Mouse (Mus musculus) lung, embryonic 14.5 days (tissue): ENCODE measurements around the gene 1600012H06Rik. TPM values are rescaled to one million over a fixed set of nuclear protein-coding genes. Genes with fewer than 3 reads are reported as not detected.

Source experiments
- ATAC-seq: fragments of 200-750 bp; cut with Nextera tagmentation; 2 replicates; pipeline ENCODE4 v1.8.0; 2017; ENCODE audit warnings: mild to moderate bottlenecking, moderate TSS enrichment, moderate library complexity; ENCODE audit not compliant: insufficient read depth
- DNase-seq: peaks from one replicate; pipeline ENCODE4 v3.0.0-alpha.2; 2015
- H3K27ac ChIP-seq: fragments of 300-500 bp; sonication (generic); 2 replicates; pipeline ENCODE4 v1.5.1; 2014; ENCODE audit warnings: low read depth, mild to moderate bottlenecking, moderate library complexity
- H3K27me3 ChIP-seq: fragments of 300-500 bp; sonication (generic); 2 replicates; pipeline ENCODE4 v1.6.1; 2014; ENCODE audit warnings: low read length, control low read depth; ENCODE audit not compliant: insufficient read depth
- H3K36me3 ChIP-seq: fragments of 300-500 bp; sonication (generic); 2 replicates; pipeline ENCODE4 v1.6.1; 2014; ENCODE audit warnings: control low read depth; ENCODE audit not compliant: insufficient read depth
- H3K4me1 ChIP-seq: fragments of 300-500 bp; sonication (generic); 2 replicates; pipeline ENCODE4 v1.6.1; 2014; ENCODE audit warnings: antibody characterized with exemption, control low read depth; ENCODE audit not compliant: insufficient read depth
- H3K4me2 ChIP-seq: fragments of 300-500 bp; sonication (generic); 2 replicates; pipeline ENCODE4 v1.6.1; 2014; ENCODE audit warnings: mild to moderate bottlenecking
- H3K4me3 ChIP-seq: fragments of 300-500 bp; sonication (generic); 2 replicates; pipeline ENCODE4 v1.5.1; 2014; ENCODE audit warnings: low read depth, low read length
- H3K9ac ChIP-seq: fragments of 300-500 bp; sonication (generic); 2 replicates; pipeline ENCODE4 v1.6.1; 2014
- H3K9me3 ChIP-seq: fragments of 300-500 bp; sonication (generic); 2 replicates; pipeline ENCODE4 v1.6.1; 2016; ENCODE audit warnings: low read depth, low read length, control low read depth
- CTCF ChIP-seq: IDR thresholded peaks from 2 replicates; pipeline ENCODE4 v1.5.1; 2016; ENCODE audit warnings: antibody characterized with exemption, low read depth
- WGBS: fragments of 180-500 bp; shearing (Covaris S2); extraction: QIAGEN DNeasy Blood & Tissue Kit; methylation state at CpG from one replicate; pipeline ENCODE4 v1.1.7; 2014; 5-methylcytosine and 5-hydroxymethylcytosine counted together
- polyA plus RNA-seq: library from polyadenylated mRNA; unstranded; fragments of >200 nt; fragmentation: Nextera tagmentation; extraction: Ambion mirVana; gene quantifications from 2 replicates; pipeline ENCODE4 v1.2.1, GENCODE M21; 2014

1600012H06Rik gene
- polyA plus RNA-seq, 1 experiment from 2014 or later, result 31.0 TPM

DNA sequence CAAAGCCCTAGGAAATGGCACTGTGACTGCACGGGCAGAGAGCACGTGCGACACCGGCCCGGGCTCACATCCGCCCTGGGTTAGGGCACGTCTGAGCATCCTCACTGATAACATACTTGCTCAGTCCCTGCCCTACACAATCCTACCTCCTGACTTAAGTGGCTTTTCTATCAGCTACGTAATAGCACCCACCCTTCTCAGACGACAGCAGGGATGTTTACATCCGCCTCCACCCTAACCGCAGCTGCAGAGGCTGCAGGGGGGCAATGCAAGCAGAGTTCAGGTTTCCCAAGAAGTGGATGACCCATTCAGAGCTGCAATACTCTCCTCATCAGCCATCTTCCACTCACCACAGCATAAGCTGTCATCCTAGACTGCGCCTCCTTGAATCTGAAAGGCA is 35.8 kb upstream of the 1600012H06Rik start:
- no peak for DNase-seq
- Histone ChIP-seq H3K36me3 (no peaks in the 10 kb centered on the region), H3K4me1 (no peaks in the 10 kb centered on the region), H3K27ac (no peak overlapping the region), H3K4me2 (no peak overlapping the region), H3K27me3 (no peaks in the 10 kb centered on the region), H3K9me3 (no peaks in the 10 kb centered on the region), H3K4me3 (no peak overlapping the region), H3K9ac (no peak overlapping the region)
- no peak for TF ChIP-seq CTCF
- ATAC-seq, result no peak; the same call in 1 of the 2 replicates
- 51% methylated on average over 12 of the region's 12 CpGs for WGBS

DNA sequence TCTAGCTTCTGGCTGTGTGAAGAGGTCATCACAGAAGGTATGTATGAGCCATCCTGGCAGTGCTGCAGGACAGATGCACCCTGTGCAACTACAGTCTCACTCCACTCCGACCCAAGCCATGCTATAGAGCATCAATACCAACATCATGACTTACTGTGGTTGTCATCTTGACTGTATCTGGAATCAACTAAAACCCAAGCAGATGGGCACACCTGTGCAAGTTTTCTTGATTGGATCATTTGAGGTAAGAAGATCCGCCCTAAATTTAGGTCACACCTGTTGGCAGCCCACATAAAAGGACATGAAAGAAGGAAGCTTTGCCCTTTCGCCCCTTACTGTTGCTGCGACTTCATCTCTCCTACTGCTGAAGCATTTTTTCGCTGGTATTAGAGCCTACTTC is 33.7 kb upstream of the 1600012H06Rik start:
- H3K9ac ChIP-seq, result no peak overlapping the region
- H3K4me2 ChIP-seq, result no peak overlapping the region
- no peak for TF ChIP-seq CTCF
- no peaks in the 10 kb centered on the region for H3K9me3 ChIP-seq
- no peaks in the 10 kb centered on the region for H3K27me3 ChIP-seq
- DNase-seq, result no peak
- no peaks in the 10 kb centered on the region for H3K4me1 ChIP-seq
- WGBS, result 81% methylated on average over 5 of the region's 5 CpGs
- no peak overlapping the region for H3K4me3 ChIP-seq
- no peaks in the 10 kb centered on the region for H3K36me3 ChIP-seq
- H3K27ac ChIP-seq, result no peak overlapping the region
- ATAC-seq, result no peak

DNA sequence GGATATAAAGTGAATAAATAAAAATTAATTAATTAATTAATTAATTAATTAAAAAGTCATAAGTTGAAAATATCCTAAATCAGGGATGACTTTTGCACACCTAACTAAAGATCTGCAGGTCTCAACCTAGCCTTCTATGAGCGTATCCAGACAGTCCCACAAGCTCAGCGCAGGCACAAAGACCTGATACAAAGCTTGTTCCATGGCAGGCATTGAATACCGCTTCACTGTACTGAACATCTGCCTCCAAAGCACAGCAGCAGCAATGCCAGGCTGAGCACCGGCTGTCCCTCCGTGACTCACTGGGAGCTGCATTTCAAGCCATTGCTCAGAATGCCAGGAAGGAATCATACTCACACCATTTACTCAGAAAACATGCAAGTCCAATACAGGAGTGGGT is 32.2 kb upstream of the 1600012H06Rik start:
- no peak for DNase-seq
- no peak overlapping the region for H3K27ac ChIP-seq
- no peak overlapping the region for H3K4me3 ChIP-seq
- no peaks in the 10 kb centered on the region for H3K27me3 ChIP-seq
- WGBS, result 91% methylated on average over 5 of the region's 5 CpGs
- no peaks in the 10 kb centered on the region for H3K36me3 ChIP-seq
- no peak overlapping the region for H3K9ac ChIP-seq
- H3K4me1 ChIP-seq, result no peaks in the 10 kb centered on the region
- no peak for TF ChIP-seq CTCF
- H3K4me2 ChIP-seq, result no peak overlapping the region
- no peak for ATAC-seq
- H3K9me3 ChIP-seq, result no peaks in the 10 kb centered on the region

DNA sequence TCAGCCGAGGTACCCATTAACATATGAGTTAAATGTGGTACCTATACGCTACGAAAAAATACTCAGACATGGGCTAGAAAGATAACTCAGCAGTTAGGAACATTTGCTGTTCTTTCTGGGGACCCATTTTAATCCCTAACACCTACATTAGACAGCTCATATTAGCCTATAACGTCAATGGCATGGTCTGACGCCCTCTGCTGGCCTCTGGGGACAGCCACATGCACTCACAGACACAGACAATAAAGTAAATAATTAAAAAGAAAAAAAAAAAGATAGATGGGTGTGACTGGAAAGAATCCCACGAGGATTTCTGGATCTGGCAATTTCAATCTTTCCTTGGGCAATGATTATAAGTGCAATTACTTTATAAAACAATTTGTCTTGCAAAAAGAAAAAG is 30.6 kb upstream of the 1600012H06Rik start:
- no peak for ATAC-seq
- H3K36me3 ChIP-seq, result no peaks in the 10 kb centered on the region
- no peak overlapping the region for H3K27ac ChIP-seq
- H3K4me2 ChIP-seq, result no peak overlapping the region
- no peak overlapping the region for H3K9ac ChIP-seq
- no peaks in the 10 kb centered on the region for H3K27me3 ChIP-seq
- no peaks in the 10 kb centered on the region for H3K9me3 ChIP-seq
- 51% methylated on average over 6 of the region's 6 CpGs for WGBS
- no peak overlapping the region for H3K4me3 ChIP-seq
- TF ChIP-seq CTCF, result peak; percentile 42
- no peak for DNase-seq
- H3K4me1 ChIP-seq, result no peaks in the 10 kb centered on the region

DNA sequence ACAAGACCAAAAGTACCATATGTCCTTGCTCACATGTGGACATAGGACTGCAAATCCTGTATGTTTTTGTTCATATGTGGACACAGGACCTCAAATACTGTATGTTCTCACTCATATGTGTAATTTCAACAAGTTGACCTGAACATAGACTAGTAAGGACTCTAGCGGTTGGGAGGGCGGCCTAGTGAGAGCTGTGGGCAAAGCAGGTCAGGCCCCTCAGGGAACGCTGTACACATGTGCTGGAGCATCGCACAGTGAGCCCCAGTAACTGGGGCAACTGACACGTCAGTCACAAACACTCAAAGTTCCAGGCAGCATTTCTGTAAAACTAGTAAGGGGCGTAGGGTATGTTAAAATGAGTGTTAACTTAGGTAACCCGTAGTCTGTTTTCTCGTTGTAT is 30.0 kb upstream of the 1600012H06Rik start:
- H3K9ac ChIP-seq, result no peak overlapping the region
- no peaks in the 10 kb centered on the region for H3K27me3 ChIP-seq
- no peak for TF ChIP-seq CTCF
- no peak overlapping the region for H3K4me2 ChIP-seq
- DNase-seq (no peak), ATAC-seq (no peak)
- H3K4me3 ChIP-seq, result no peak overlapping the region
- no peaks in the 10 kb centered on the region for H3K4me1 ChIP-seq
- H3K9me3 ChIP-seq, result no peaks in the 10 kb centered on the region
- no peak overlapping the region for H3K27ac ChIP-seq
- WGBS, result 85% methylated on average over 8 of the region's 8 CpGs
- H3K36me3 ChIP-seq, result no peaks in the 10 kb centered on the region

DNA sequence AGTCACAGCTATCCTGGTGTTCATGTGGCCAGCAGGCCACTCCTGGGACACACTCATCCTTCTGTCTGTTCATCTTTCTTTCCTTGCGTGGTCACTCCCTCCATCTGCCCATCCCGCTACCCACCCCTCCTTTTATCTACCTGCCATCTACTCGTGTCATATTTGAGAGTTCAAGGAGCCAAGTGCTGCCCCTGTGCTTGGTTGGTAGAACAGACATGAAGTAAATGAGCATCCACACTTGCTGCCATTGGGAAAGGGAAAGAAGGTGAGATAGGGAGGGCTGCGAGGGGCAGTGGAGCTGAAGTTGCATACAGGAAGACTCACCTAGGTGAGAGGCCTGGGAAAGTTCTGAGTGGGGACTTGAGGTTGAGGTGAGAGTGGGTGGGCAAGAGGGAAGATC is 28.6 kb upstream of the 1600012H06Rik start:
- DNase-seq, result no peak
- no peak overlapping the region for H3K4me2 ChIP-seq
- H3K27me3 ChIP-seq, result peaks cover 3% of the 10 kb centered on the region; the same call in 1 of the 2 replicates
- WGBS, result 84% methylated on average over 4 of the region's 4 CpGs
- H3K4me3 ChIP-seq, result no peak overlapping the region
- H3K36me3 ChIP-seq, result no peaks in the 10 kb centered on the region
- no peak overlapping the region for H3K27ac ChIP-seq
- H3K9ac ChIP-seq, result no peak overlapping the region
- ATAC-seq, result no peak
- no peak for TF ChIP-seq CTCF
- H3K9me3 ChIP-seq, result no peaks in the 10 kb centered on the region
- H3K4me1 ChIP-seq, result no peaks in the 10 kb centered on the region

DNA sequence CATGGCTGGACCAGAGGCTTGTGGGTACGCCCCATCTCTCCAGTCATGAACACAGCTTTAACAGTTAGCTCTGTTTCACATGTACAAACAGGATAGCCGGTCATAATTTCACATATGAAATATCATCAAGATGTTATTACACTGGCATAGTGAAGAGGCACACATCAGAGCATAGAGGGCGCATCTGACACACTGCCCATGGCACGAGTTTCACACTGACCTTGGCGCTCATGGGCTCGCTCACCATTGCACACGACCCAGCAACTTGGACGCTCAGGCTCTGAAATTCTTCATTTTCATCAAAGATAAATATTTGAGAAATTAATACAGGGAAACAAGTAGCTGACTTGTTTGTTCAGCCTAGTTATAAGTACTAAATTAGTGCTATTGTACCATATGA is 25.1 kb upstream of the 1600012H06Rik start:
- Histone ChIP-seq H3K27me3 (peaks cover 3% of the 10 kb centered on the region; the same call in 1 of the 2 replicates), H3K4me2 (no peak overlapping the region), H3K36me3 (no peaks in the 10 kb centered on the region), H3K27ac (no peak overlapping the region), H3K9ac (no peak overlapping the region), H3K4me3 (no peak overlapping the region), H3K9me3 (no peaks in the 10 kb centered on the region), H3K4me1 (no peaks in the 10 kb centered on the region)
- DNase-seq, result no peak
- TF ChIP-seq CTCF, result no peak
- ATAC-seq, result no peak
- WGBS, result 80% methylated on average over 8 of the region's 8 CpGs

DNA sequence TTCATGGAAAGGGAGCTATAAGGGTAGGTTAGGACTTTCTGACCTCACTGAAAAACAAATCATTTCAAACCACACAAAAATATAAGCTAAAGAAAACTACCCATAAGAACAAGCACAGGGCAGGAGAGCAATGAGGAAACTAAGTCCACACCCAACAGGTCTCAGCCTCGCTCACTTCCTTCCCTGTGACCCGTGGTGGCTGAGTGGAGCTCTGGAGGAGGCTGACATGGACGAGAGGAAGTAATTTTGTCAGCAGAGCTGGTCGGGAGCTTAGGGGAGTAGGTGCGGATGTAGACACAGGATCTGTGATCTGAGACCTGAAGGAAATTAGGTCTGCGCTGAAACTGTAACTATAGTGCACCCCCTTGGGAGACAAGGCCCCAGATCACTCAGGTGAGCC is 21.4 kb upstream of the 1600012H06Rik start:
- Histone ChIP-seq H3K9ac (no peak overlapping the region), H3K27ac (no peak overlapping the region), H3K36me3 (no peaks in the 10 kb centered on the region), H3K4me1 (no peaks in the 10 kb centered on the region), H3K4me2 (no peak overlapping the region), H3K27me3 (peaks cover 3% of the 10 kb centered on the region; the same call in 1 of the 2 replicates), H3K4me3 (no peak overlapping the region), H3K9me3 (no peaks in the 10 kb centered on the region)
- DNase-seq, result no peak
- no peak for ATAC-seq
- no peak for TF ChIP-seq CTCF
- WGBS, result 57% methylated on average over 6 of the region's 6 CpGs
